Mouse (Mus musculus) brain, embryonic 14.5 days (tissue): Measurements from ENCODE around the gene Srd5a1. TPM values are rescaled to one million over a fixed set of nuclear protein-coding genes. Genes with fewer than 3 reads are reported as not detected.

Experiments used
- DNase-seq: peaks from one replicate; pipeline ENCODE4 v3.0.0-alpha.2; 2011; ENCODE audit warnings: low read depth
- CTCF ChIP-seq: fragments of 200-500 bp; IDR thresholded peaks from 2 replicates; pipeline ENCODE4 v1.5.1; 2012; ENCODE audit warnings: inconsistent platforms, mild to moderate bottlenecking, moderate library complexity, borderline replicate concordance; ENCODE audit not compliant: insufficient read depth, insufficient read length; ENCODE audit errors: extremely low read depth
- POLR2A ChIP-seq: fragments of 200-500 bp; IDR thresholded peaks from 2 replicates; pipeline ENCODE4 v1.6.1; 2012; ENCODE audit warnings: mild to moderate bottlenecking, inconsistent platforms, borderline replicate concordance; ENCODE audit not compliant: poor library complexity, insufficient read depth, insufficient read length, severe bottlenecking; ENCODE audit errors: extremely low read depth
- polyA plus RNA-seq: library from polyadenylated mRNA; depleted of rRNA; stranded (reverse); fragments of >200 nt; gene quantifications from 2 replicates; pipeline ENCODE4 v1.2.3, GENCODE M21; 2012; rRNA removed

Gene Srd5a1
- 13.5 and 14.1 TPM in 2 replicates for polyA plus RNA-seq

GRCm38 (mm10) chr13:69611398-69612174, at the start of gene Srd5a1:
Gene Srd5a1 (minus strand): TSS chr13:69611442.
- peak; percentile 100 for DNase-seq
- peak; percentile 45; the same call in 1 of the 2 replicates for TF ChIP-seq POLR2A
- no peak for TF ChIP-seq CTCF

- TF ChIP-seq POLR2A (no peak), CTCF (no peak)
- DNase-seq, result no peak
Observed at GRCm38 (mm10) chr13:69654508-69654907, 43.3 kb upstream of the Srd5a1 start.

- DNase-seq, result no peak
- TF ChIP-seq CTCF (no peak), POLR2A (no peak)
Observed at GRCm38 (mm10) chr13:69646481-69646880, 35.2 kb upstream of the Srd5a1 start.

- peak; percentile 27 for DNase-seq
- TF ChIP-seq CTCF, result no peak
- TF ChIP-seq POLR2A, result no peak
Observed at GRCm38 (mm10) chr13:69645694-69646423, 34.6 kb upstream of the Srd5a1 start.

GRCm38 (mm10) chr13:69644427-69645166, 33.4 kb upstream of the Srd5a1 start:
- DNase-seq, result no peak
- TF ChIP-seq CTCF (no peak), POLR2A (no peak)

- DNase-seq, result no peak
- TF ChIP-seq CTCF (no peak), POLR2A (no peak)
Observed at GRCm38 (mm10) chr13:69643937-69644336, 32.7 kb upstream of the Srd5a1 start.

- no peak for DNase-seq
Observed at GRCm38 (mm10) chr13:69642656-69643216, 31.5 kb upstream of the Srd5a1 start.

GRCm38 (mm10) chr13:69641017-69641416, 29.8 kb upstream of the Srd5a1 start:
- TF ChIP-seq POLR2A, result no peak
- no peak for TF ChIP-seq CTCF
- DNase-seq, result no peak

More at GRCm38 (mm10) chr13:69642656-69643216, 31.5 kb upstream of the Srd5a1 start:
- TF ChIP-seq CTCF (no peak), POLR2A (no peak)

- DNase-seq, result no peak
- no peak for TF ChIP-seq CTCF
- TF ChIP-seq POLR2A, result no peak
Observed at GRCm38 (mm10) chr13:69640541-69640940, 29.3 kb upstream of the Srd5a1 start.

GRCm38 (mm10) chr13:69640126-69640525, 28.9 kb upstream of the Srd5a1 start:
- no peak for DNase-seq
- no peak for TF ChIP-seq CTCF
- TF ChIP-seq POLR2A, result no peak

- TF ChIP-seq POLR2A (no peak), CTCF (no peak)
- no peak for DNase-seq
Observed at GRCm38 (mm10) chr13:69639251-69639650, 28.0 kb upstream of the Srd5a1 start.
